Mouse (Mus musculus) liver, embryonic 12.5 days (tissue): ENCODE data around the gene 9530077C05Rik. TPM values are rescaled to one million over a fixed set of nuclear protein-coding genes. Genes with fewer than 3 reads are reported as not detected.

Experiments used
- ATAC-seq: fragments of 200-750 bp; cut with Nextera tagmentation; 2 replicates; pipeline ENCODE4 v1.8.0; 2017; ENCODE audit warnings: moderate number of reproducible peaks, mild to moderate bottlenecking, moderate library complexity
- H3K27ac ChIP-seq: fragments of 300-500 bp; sonication (generic); 2 replicates; pipeline ENCODE4 v1.5.1; 2016; ENCODE audit warnings: mild to moderate bottlenecking
- H3K27me3 ChIP-seq: fragments of 300-500 bp; sonication (generic); replicated peaks from 2 replicates; pipeline ENCODE4 v1.6.1; 2016; ENCODE audit warnings: mild to moderate bottlenecking, moderate library complexity
- H3K36me3 ChIP-seq: fragments of 300-500 bp; sonication (generic); 2 replicates; pipeline ENCODE4 v1.6.1; 2016; ENCODE audit warnings: mild to moderate bottlenecking, moderate library complexity
- H3K4me1 ChIP-seq: fragments of 300-500 bp; sonication (generic); 2 replicates; pipeline ENCODE4 v1.6.1; 2016
- H3K4me2 ChIP-seq: fragments of 300-500 bp; sonication (generic); 2 replicates; pipeline ENCODE4 v1.6.1; 2016; ENCODE audit warnings: mild to moderate bottlenecking, moderate library complexity
- H3K4me3 ChIP-seq: fragments of 300-500 bp; sonication (generic); 2 replicates; pipeline ENCODE4 v1.5.1; 2016; ENCODE audit warnings: mild to moderate bottlenecking, moderate library complexity
- H3K9ac ChIP-seq: fragments of 300-500 bp; sonication (generic); 2 replicates; pipeline ENCODE4 v1.6.1; 2016; ENCODE audit warnings: mild to moderate bottlenecking, moderate library complexity
- H3K9me3 ChIP-seq: fragments of 300-500 bp; sonication (generic); replicated peaks from 2 replicates; pipeline ENCODE4 v1.6.1; 2016; ENCODE audit warnings: mild to moderate bottlenecking, moderate library complexity
- WGBS: fragments of 180-500 bp; shearing (Covaris S2); methylation state at CpG from one replicate; pipeline ENCODE4 v1.1.7; 2016; ENCODE audit not compliant: insufficient replicate concordance; 5-methylcytosine and 5-hydroxymethylcytosine counted together
- polyA plus RNA-seq: library from polyadenylated mRNA; unstranded; fragments of >200 nt; fragmentation: Nextera tagmentation; extraction: Ambion mirVana; gene quantifications from 2 replicates; pipeline ENCODE4 v1.2.1, GENCODE M21; 2016

Gene 9530077C05Rik
- polyA plus RNA-seq, 1 experiment from 2014 or later, result 2.1 TPM

DNA sequence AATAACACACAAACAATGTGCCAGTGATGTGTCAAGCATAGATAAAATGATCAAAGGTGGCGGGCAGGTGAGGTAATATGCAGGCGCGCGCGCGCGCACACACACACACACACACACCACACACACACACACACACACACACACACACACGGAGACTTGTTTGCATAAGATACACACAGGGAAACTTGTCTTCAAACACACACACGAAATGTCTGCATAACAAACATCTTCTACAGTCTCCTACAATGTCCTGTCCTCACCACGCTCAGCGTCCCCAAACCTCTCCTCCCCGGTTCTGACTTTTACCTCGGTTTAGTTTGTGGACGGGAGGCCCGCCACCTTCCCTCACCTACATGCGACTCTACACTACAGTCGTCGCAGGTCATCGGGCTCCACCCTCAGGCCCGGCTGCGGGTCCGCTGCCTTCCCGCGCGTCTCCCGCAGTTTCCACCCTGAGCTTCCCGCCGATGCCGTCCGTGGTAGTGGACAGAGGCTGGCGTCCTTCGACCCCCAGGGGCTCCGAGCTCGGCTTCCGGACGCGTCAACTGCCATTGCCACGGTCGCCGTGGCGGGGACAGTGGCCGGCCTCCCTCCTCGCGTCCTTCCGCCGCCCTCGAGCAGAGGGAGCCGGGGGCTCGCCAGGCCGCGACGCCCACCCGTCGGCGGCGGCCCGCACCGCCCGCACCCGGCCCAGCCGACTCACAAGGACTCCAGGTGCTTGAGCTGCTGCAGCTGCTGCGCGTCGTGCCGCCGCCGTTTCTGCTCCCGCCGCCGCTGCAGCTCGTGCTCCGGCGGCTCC, 56.3 kb downstream of the 9530077C05Rik start:
- WGBS, result under 1% methylated on average over 71 of the region's 73 CpGs
- peak overlapping the region; percentile 84 for H3K27ac ChIP-seq
- peak overlapping the region; percentile 99 for H3K4me2 ChIP-seq
- H3K9ac ChIP-seq, result peak overlapping the region; percentile 91
- peak overlapping the region; percentile 82 for H3K4me3 ChIP-seq
- H3K9me3 ChIP-seq, result no peaks in the 10 kb centered on the region
- H3K36me3 ChIP-seq, result peaks cover 28% of the 10 kb centered on the region
- ATAC-seq, result peak; percentile 73
- H3K27me3 ChIP-seq, result no peaks in the 10 kb centered on the region
- peaks cover 17% of the 10 kb centered on the region for H3K4me1 ChIP-seq

DNA sequence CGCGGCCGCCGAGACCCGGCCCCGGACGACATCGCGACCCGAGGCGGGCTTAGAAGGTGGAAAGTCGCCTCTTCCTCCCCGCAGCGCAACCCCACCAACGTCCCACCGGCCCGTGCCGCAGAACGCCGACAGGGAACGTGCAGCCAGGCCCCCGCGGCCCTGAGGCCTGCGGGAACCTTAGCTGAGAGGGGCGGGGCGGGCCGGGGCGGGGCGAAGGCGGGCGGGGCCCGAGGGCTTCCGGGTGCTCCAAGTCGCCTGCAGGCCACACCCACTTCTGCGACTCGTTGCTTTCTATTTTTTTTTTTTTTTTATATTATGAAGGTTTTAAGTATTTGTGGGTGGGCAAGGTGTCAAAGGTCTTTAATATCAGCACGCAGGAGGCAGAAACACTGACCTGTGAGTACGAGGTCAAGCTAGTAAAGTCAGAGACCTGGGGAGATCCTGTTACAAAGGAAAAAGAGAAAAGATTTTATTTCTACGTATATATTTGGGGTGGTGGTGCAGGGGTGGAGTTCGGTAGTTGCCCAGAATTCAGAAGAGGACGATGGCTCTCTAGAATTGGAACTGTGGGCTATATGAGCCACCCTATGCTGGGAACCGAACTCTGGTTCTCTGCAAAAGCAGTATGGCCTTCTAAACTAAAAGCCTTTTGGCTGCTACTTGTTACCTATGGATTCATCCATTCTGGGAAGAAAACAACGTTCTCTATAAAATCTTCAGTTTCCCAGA, 57.0 kb downstream of the 9530077C05Rik start:
- Histone ChIP-seq H3K27ac (peak overlapping the region; percentile 84), H3K9me3 (no peaks in the 10 kb centered on the region), H3K27me3 (no peaks in the 10 kb centered on the region), H3K4me1 (peaks cover 17% of the 10 kb centered on the region), H3K4me2 (peak overlapping the region; percentile 99), H3K4me3 (peak overlapping the region; percentile 82), H3K9ac (peak overlapping the region; percentile 91), H3K36me3 (peaks cover 24% of the 10 kb centered on the region)
- peak; percentile 87 for ATAC-seq
- 2% methylated on average over 38 of the region's 43 CpGs for WGBS

DNA sequence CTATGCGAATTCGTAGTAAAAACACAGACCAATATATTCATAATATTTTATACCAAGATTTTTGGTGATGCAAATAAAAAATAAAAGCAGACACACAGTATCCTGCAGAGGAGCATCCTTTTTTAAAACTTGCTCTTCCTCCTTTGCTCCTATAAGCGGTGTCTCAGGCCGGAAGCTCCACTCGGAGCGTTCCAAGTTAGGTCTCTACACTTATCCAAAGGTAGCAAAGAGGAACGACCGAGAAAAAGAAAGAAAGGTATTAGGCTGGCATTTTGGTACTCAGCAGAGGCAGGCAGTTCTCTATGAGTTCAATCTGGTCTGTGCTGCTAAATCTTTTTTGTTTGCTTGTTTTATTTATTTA, 57.6 kb downstream of the 9530077C05Rik start:
- Histone ChIP-seq H3K9me3 (no peaks in the 10 kb centered on the region), H3K4me2 (peak overlapping the region; percentile 99), H3K4me3 (0 out of 2 replicates have a peak overlapping the region, but pooled peaks have one; percentile 82), H3K27ac (no peak overlapping the region), H3K4me1 (peaks cover 17% of the 10 kb centered on the region), H3K36me3 (peaks cover 21% of the 10 kb centered on the region), H3K27me3 (no peaks in the 10 kb centered on the region), H3K9ac (no peak overlapping the region)
- no peak for ATAC-seq
- 45% methylated on average over 8 of the region's 8 CpGs for WGBS

DNA sequence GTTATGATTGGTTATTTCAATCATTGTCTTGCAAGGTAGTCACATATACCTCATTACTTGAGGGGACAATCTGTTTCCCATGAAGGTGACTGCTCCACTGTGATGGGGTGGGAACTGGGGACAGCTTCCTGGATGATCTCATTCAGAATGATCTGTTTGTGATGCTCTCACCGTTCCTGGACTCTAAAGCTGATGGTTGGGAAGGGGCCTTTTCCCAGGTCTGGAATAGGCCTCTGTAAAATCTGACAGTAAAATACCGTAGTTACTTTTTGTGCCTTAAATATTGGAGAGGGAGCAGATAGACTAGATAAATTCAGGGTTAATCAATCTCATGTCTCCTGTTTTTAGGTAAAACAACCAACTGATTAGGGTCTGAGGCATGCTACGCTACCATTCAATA, 58.3 kb downstream of the 9530077C05Rik start, which contains the start of gene Rp9:
TSS of gene Rp9 (minus strand) at position 101 of the 400 bp plus-strand sequence.
- ATAC-seq, result no peak
- peak within 1 kb of the TSS; percentile 91; the same call in 1 of the 2 replicates for H3K9ac ChIP-seq
- peaks cover 17% of the 10 kb centered on the region for H3K4me1 ChIP-seq
- H3K27ac ChIP-seq, result peak within 1 kb of the TSS; percentile 84
- WGBS, result 74% methylated on average over 3 of the region's 3 CpGs
- no peaks in the 10 kb centered on the region for H3K27me3 ChIP-seq
- peak within 1 kb of the TSS; percentile 99 for H3K4me2 ChIP-seq
- peak within 1 kb of the TSS; percentile 82 for H3K4me3 ChIP-seq
- no peaks in the 10 kb centered on the region for H3K9me3 ChIP-seq
- peaks cover 13% of the 10 kb centered on the region for H3K36me3 ChIP-seq

DNA sequence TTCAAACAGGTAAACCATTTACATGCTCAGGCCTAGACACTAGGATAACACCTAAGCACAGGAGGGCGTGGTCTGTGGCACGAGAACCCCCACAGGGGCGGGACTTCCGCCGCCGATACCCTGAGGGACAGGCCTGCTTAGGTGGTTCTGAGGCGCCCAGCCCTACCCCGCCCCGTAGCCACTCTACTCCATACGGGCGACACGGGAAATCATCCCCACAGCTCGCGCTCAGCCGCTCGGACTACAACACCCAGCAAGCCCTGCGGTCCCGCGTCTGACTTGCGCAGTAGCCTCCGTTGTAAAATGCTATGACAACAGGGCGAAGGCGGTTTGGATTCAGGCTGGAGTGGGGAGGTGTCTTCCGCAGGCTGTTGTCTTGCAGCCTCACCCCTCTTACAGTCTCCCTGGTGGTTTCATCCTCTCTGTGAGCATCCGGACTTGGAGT, 64.1 kb downstream of the 9530077C05Rik start, which contains the start of gene Bbs9:
TSS of gene Bbs9 (plus strand) at position 292 of the 445 bp plus-strand sequence.
- Histone ChIP-seq H3K4me2 (peak within 1 kb of the TSS; percentile 88), H3K9me3 (no peaks in the 10 kb centered on the region), H3K27ac (peak within 1 kb of the TSS; percentile 79), H3K4me1 (peaks cover 10% of the 10 kb centered on the region), H3K27me3 (no peaks in the 10 kb centered on the region), H3K4me3 (peak within 1 kb of the TSS; percentile 68), H3K9ac (peak within 1 kb of the TSS; percentile 75), H3K36me3 (no peaks in the 10 kb centered on the region)
- WGBS, result 1% methylated on average over 25 of the region's 25 CpGs
- peak; percentile 100 for ATAC-seq

DNA sequence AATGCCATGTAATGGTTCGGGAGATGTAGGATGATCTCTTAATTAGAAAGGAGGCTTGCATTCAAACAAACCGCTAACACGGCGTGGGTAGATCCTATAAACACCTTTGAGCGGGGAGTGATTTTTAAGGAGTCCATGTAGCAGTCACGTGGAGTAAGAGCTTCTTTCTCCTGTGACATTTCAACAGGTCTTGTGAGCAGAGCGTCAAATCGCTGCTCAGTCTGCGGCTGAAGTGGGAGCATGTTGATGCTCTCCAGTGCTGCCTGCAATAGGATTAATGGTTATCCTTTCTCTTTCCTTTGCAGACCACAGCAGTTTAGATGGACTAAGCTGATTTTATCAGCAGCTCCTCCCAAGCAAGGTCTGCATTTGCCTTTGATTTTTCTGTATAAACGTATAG, 65.0 kb downstream of the 9530077C05Rik start:
- Histone ChIP-seq H3K36me3 (no peaks in the 10 kb centered on the region), H3K4me3 (peak overlapping the region; percentile 68), H3K9me3 (no peaks in the 10 kb centered on the region), H3K4me2 (peak overlapping the region; percentile 88), H3K27me3 (no peaks in the 10 kb centered on the region), H3K27ac (peak overlapping the region; percentile 79), H3K9ac (peak overlapping the region; percentile 75), H3K4me1 (peaks cover 10% of the 10 kb centered on the region)
- ATAC-seq, result no peak
- WGBS, result 5% methylated on average over 10 of the region's 10 CpGs

DNA sequence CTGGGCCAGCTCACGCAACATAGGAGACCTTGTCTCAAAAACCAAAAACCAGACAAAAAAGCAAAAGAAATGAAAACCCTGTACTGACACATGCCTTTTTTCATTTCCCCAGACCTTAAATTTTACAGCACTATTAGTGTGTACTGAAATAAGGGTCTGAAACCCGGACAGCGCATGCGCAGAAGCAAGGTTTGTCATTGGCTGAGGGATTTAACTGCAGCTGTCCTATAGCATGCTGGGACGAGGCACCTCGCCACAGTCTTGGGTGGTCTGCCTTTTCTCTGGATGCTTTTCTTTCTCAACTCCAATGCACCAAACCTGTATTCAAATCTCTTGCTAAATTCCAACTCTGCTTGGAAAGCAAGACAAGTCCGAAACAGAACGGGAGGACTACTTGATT, 67.6 kb downstream of the 9530077C05Rik start:
- no peak overlapping the region for H3K4me3 ChIP-seq
- H3K27ac ChIP-seq, result no peak overlapping the region

DNA sequence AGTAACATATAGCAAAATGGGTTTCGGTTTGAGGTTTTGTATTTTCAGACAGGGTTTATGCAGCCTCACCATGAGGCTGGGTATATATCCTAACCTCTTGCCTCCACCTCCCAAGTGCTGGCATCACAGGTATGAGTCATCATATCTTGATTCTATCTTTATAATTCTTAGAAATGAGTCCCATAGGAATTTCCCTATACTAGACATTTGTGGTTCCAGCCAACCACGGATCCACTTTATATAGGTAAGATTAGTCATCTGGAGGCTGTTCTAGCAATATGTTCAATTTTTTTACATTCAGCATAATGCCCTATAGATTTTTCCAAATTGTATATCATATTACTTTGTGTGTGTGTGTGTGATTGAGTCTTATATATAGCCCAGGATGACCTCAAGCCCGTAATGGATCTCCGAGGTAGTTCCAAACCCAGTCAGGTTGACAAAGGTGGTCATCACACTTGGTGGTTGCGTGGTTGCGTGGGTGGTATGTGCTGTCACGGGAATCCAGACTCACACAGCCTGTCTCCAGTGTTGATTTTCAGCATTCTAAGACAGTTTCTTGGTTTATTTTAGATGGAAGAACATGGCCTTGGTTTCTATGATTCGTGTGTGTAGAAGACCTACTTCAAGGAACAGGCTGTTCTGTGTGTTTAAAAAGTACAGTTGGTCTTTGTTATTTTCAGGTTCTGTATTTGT, 72.7 kb downstream of the 9530077C05Rik start:
- no peak for ATAC-seq
- H3K4me2 ChIP-seq, result no peak overlapping the region
- no peak overlapping the region for H3K4me3 ChIP-seq
- H3K36me3 ChIP-seq, result no peaks in the 10 kb centered on the region
- no peak overlapping the region for H3K9ac ChIP-seq
- H3K27me3 ChIP-seq, result no peaks in the 10 kb centered on the region
- 79% methylated on average over 8 of the region's 8 CpGs for WGBS
- 0 out of 2 replicates have a peak, but pooled peaks cover 5% of the 10 kb centered on the region for H3K4me1 ChIP-seq
- H3K27ac ChIP-seq, result no peak overlapping the region
- H3K9me3 ChIP-seq, result no peaks in the 10 kb centered on the region

More for the DNA sequence above, 67.6 kb downstream of the 9530077C05Rik start:
- no peak for ATAC-seq
- H3K27me3 ChIP-seq, result no peaks in the 10 kb centered on the region
- H3K4me1 ChIP-seq, result peaks cover 10% of the 10 kb centered on the region
- no peaks in the 10 kb centered on the region for H3K9me3 ChIP-seq
- H3K4me2 ChIP-seq, result no peak overlapping the region
- H3K36me3 ChIP-seq, result no peaks in the 10 kb centered on the region
- H3K9ac ChIP-seq, result no peak overlapping the region
- 88% methylated on average over 8 of the region's 8 CpGs for WGBS

DNA sequence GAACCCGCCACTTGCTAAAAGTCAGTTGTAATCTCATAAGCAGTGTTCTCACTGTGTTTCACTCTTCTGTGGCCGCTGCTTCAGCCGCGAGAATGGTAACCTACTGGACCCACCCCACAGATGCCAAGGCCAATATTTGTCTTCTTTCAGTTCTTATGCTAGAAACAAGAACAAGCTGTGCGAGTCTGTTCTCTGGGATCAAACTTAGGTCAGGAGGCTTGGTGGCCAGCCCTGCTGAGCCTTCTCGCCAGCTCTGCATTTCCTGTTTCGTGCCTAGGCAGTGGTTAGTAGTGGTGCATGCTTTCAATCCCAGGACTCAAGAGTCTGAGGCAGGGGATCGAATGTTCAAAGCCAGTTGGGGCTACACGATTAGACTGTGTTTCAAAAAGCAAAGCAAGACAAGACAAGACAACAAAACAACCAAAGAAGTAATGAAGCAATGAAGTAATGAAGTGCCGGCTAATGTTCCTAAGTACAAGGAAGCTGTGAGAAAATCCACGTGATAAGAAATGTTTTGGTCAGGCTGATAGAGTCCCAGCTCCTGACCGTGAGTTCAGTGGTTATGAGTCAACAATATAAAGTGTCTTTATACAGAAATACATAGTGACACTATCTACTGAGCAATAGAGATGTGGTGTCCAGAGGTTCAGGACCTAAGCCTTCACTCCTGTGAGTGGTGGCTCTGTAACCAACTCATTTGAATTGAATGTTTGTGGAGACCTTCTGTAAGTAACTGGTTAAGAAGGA, 73.4 kb downstream of the 9530077C05Rik start:
- Histone ChIP-seq H3K27me3 (no peaks in the 10 kb centered on the region), H3K9me3 (no peaks in the 10 kb centered on the region), H3K27ac (no peak overlapping the region), H3K4me2 (no peak overlapping the region), H3K4me3 (no peak overlapping the region), H3K4me1 (0 out of 2 replicates have a peak, but pooled peaks cover 5% of the 10 kb centered on the region), H3K36me3 (no peaks in the 10 kb centered on the region), H3K9ac (no peak overlapping the region)
- ATAC-seq, result no peak
- WGBS, result 62% methylated on average over 12 of the region's 12 CpGs

DNA sequence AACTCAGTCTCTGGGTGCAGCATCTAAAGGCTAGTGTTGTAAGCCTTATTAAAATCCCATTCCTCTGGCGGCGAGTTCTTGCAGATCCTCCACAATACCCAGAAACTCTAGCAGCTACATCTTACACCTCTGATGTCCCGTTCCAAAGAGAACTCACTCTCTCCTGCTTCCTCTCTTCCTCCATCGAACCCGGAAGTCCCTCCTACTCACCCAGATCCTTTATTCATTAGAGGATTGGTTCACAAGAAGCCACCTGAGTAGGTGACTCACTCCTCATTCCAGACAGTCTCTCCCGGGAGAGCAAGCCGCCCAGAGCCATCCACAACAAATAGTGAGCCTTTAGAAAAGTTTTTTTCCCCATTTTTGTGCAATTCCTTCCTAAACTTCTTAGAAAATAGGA, 74.9 kb downstream of the 9530077C05Rik start:
- Histone ChIP-seq H3K36me3 (no peaks in the 10 kb centered on the region), H3K4me2 (no peak overlapping the region), H3K27me3 (no peaks in the 10 kb centered on the region), H3K4me1 (0 out of 2 replicates have a peak, but pooled peaks cover 5% of the 10 kb centered on the region), H3K9me3 (no peaks in the 10 kb centered on the region), H3K9ac (no peak overlapping the region), H3K27ac (no peak overlapping the region), H3K4me3 (no peak overlapping the region)
- no peak for ATAC-seq
- WGBS, result 75% methylated on average over 7 of the region's 7 CpGs

DNA sequence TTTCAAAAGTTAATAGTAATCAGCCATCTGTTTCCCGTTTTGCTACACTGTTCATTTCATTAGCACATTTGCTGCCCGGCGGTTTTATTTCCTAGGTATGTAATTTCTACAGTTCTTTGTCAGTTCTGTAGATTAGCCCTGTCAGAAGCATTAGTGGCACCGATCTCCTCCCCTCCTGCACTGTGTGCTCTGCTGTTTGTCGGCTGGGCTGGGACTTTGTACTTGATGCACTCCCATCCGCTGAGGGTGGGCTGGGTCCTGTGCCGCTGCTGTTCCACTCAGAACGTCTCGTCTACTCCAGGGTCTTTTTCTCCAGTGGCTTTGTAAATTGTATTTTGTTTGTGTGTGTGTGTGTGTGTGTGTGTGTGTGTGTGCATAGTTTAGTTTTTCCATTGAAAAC, 77.7 kb downstream of the 9530077C05Rik start:
- Histone ChIP-seq H3K9me3 (no peaks in the 10 kb centered on the region), H3K4me3 (no peak overlapping the region), H3K4me2 (no peak overlapping the region), H3K4me1 (0 out of 2 replicates have a peak, but pooled peaks cover 5% of the 10 kb centered on the region), H3K36me3 (no peaks in the 10 kb centered on the region), H3K9ac (no peak overlapping the region), H3K27ac (no peak overlapping the region), H3K27me3 (no peaks in the 10 kb centered on the region)
- WGBS, result 64% methylated on average over 9 of the region's 9 CpGs
- ATAC-seq, result no peak
